Mouse (Mus musculus) forebrain, embryonic 11.5 days (tissue): Measurements from ENCODE around the gene Tmem262. TPM values are rescaled to one million over a fixed set of nuclear protein-coding genes. Genes with fewer than 3 reads are reported as not detected.

ENCODE experiments used
- ATAC-seq: fragments of 200-750 bp; cut with Nextera tagmentation; replicated peaks from 2 replicates; pipeline ENCODE4 v1.8.0; 2017; ENCODE audit warnings: moderate TSS enrichment; ENCODE audit not compliant: low FRiP score
- DNase-seq: peaks from one replicate; pipeline ENCODE4 v3.0.0-alpha.2; 2017; ENCODE audit warnings: low spot score
- H3K27ac ChIP-seq: fragments of 300-500 bp; sonication (generic); 2 replicates; pipeline ENCODE4 v1.5.1; 2014; ENCODE audit warnings: low read depth, low read length
- H3K27me3 ChIP-seq: fragments of 300-500 bp; sonication (generic); 2 replicates; pipeline ENCODE4 v1.6.1; 2014; ENCODE audit warnings: mild to moderate bottlenecking, low read length, mixed read lengths; ENCODE audit not compliant: control insufficient read depth, insufficient read depth
- H3K36me3 ChIP-seq: fragments of 300-500 bp; sonication (generic); 2 replicates; pipeline ENCODE4 v1.6.1; 2014; ENCODE audit warnings: mild to moderate bottlenecking, low read length, moderate library complexity, mixed read lengths; ENCODE audit not compliant: control insufficient read depth, insufficient read depth
- H3K4me1 ChIP-seq: fragments of 300-500 bp; sonication (generic); replicated peaks from 2 replicates; pipeline ENCODE4 v1.6.1; 2014; ENCODE audit warnings: low read length, mixed read lengths; ENCODE audit not compliant: control insufficient read depth, insufficient read depth
- H3K4me2 ChIP-seq: fragments of 300-500 bp; sonication (generic); 2 replicates; pipeline ENCODE4 v1.6.1; 2014; ENCODE audit warnings: low read depth, mild to moderate bottlenecking, low read length, moderate library complexity, mixed read lengths; ENCODE audit not compliant: severe bottlenecking
- H3K4me3 ChIP-seq: fragments of 300-500 bp; sonication (generic); 2 replicates; pipeline ENCODE4 v1.5.1; 2014; ENCODE audit warnings: low read depth, low read length
- H3K9ac ChIP-seq: fragments of 300-500 bp; sonication (generic); 2 replicates; pipeline ENCODE4 v1.6.1; 2014; ENCODE audit warnings: low read length
- H3K9me3 ChIP-seq: fragments of 300-500 bp; sonication (generic); 2 replicates; pipeline ENCODE4 v1.6.1; 2016; ENCODE audit warnings: low read length, mixed read lengths; ENCODE audit not compliant: control insufficient read depth
- WGBS: fragments of 180-500 bp; shearing (Covaris S2); extraction: QIAGEN DNeasy Blood & Tissue Kit; methylation state at CpG from one replicate; pipeline ENCODE4 v1.1.7; 2014; 5-methylcytosine and 5-hydroxymethylcytosine counted together
- polyA plus RNA-seq: library from polyadenylated mRNA; unstranded; fragments of >200 nt; fragmentation: Nextera tagmentation; extraction: Ambion mirVana; gene quantifications from 2 replicates; pipeline ENCODE4 v1.2.1, GENCODE M21; 2014

Tmem262 gene
- polyA plus RNA-seq, 1 experiment from 2014 or later = not detected

- Histone ChIP-seq H3K4me2 (peak overlapping the region; percentile 95), H3K27ac (peak overlapping the region; percentile 98), H3K9ac (peak overlapping the region; percentile 96), H3K9me3 (no peaks in the 10 kb centered on the region), H3K4me3 (peak overlapping the region; percentile 88), H3K36me3 (peaks cover 12% of the 10 kb centered on the region; the same call in 1 of the 2 replicates), H3K27me3 (no peaks in the 10 kb centered on the region), H3K4me1 (peaks cover 12% of the 10 kb centered on the region)
- DNase-seq (no peak), ATAC-seq (peak; percentile 49)
- 24% methylated on average over 20 of the region's 20 CpGs for WGBS
Observed at GRCm38 (mm10) chr19:6045366-6046293, 34.2 kb upstream of the Tmem262 start.

- H3K36me3 ChIP-seq = peaks cover 17% of the 10 kb centered on the region
- ATAC-seq (peak; percentile 92), DNase-seq (peak; percentile 94)
- peak within 1 kb of the TSS; percentile 95 for H3K4me2 ChIP-seq
- WGBS = under 1% methylated on average over 65 of the region's 65 CpGs
- H3K4me3 ChIP-seq = peak within 1 kb of the TSS; percentile 88
- peak within 1 kb of the TSS; percentile 96 for H3K9ac ChIP-seq
- H3K9me3 ChIP-seq = no peaks in the 10 kb centered on the region
- no peaks in the 10 kb centered on the region for H3K27me3 ChIP-seq
- peak within 1 kb of the TSS; percentile 98 for H3K27ac ChIP-seq
- peaks cover 12% of the 10 kb centered on the region for H3K4me1 ChIP-seq
Observed at GRCm38 (mm10) chr19:6046294-6047153, 33.3 kb upstream of the Tmem262 start, which contains the start of gene Syvn1. Gene Syvn1, plus strand, starts transcription at chr19:6046576.

GRCm38 (mm10) chr19:6047154-6047898 is 32.5 kb upstream of the Tmem262 start:
- Histone ChIP-seq H3K4me1 (peaks cover 12% of the 10 kb centered on the region), H3K4me3 (peak overlapping the region; percentile 88), H3K36me3 (peaks cover 18% of the 10 kb centered on the region), H3K4me2 (peak overlapping the region; percentile 95), H3K9ac (peak overlapping the region; percentile 96), H3K9me3 (no peaks in the 10 kb centered on the region), H3K27ac (peak overlapping the region; percentile 98), H3K27me3 (no peaks in the 10 kb centered on the region)
- WGBS = 3% methylated on average over 44 of the region's 44 CpGs
- ATAC-seq (peak; percentile 10), DNase-seq (no peak)

- H3K27ac ChIP-seq = no peak overlapping the region
Observed at GRCm38 (mm10) chr19:6047899-6048166, 32.0 kb upstream of the Tmem262 start.

GRCm38 (mm10) chr19:6048681-6049410 is 31.0 kb upstream of the Tmem262 start:
- Histone ChIP-seq H3K27me3 (no peaks in the 10 kb centered on the region), H3K36me3 (peaks cover 28% of the 10 kb centered on the region), H3K27ac (no peak overlapping the region), H3K4me2 (no peak overlapping the region), H3K4me3 (no peak overlapping the region), H3K4me1 (peaks cover 12% of the 10 kb centered on the region), H3K9me3 (no peaks in the 10 kb centered on the region), H3K9ac (no peak overlapping the region; the same call in 1 of the 2 replicates)
- ATAC-seq (no peak), DNase-seq (no peak)
- WGBS = 85% methylated on average over 11 of the region's 11 CpGs

More at GRCm38 (mm10) chr19:6047899-6048166, 32.0 kb upstream of the Tmem262 start:
- Histone ChIP-seq H3K36me3 (peaks cover 21% of the 10 kb centered on the region), H3K4me1 (peaks cover 12% of the 10 kb centered on the region), H3K9ac (peak overlapping the region; percentile 96), H3K27me3 (no peaks in the 10 kb centered on the region), H3K4me2 (peak overlapping the region; percentile 95), H3K9me3 (no peaks in the 10 kb centered on the region), H3K4me3 (peak overlapping the region; percentile 88)
- 89% methylated on average over 8 of the region's 8 CpGs for whole genome bisulfite sequencing
- DNase-seq = no peak
- ATAC-seq = no peak

- no peak overlapping the region for H3K9ac ChIP-seq
- peaks cover 34% of the 10 kb centered on the region for H3K36me3 ChIP-seq
- peaks cover 12% of the 10 kb centered on the region for H3K4me1 ChIP-seq
- DNase-seq (peak; percentile 43), ATAC-seq (no peak)
- H3K27me3 ChIP-seq = no peaks in the 10 kb centered on the region
- H3K9me3 ChIP-seq = no peaks in the 10 kb centered on the region
- no peak overlapping the region for H3K4me2 ChIP-seq
- H3K4me3 ChIP-seq = no peak overlapping the region
- 84% methylated on average over 7 of the region's 7 CpGs for WGBS
- no peak overlapping the region for H3K27ac ChIP-seq
Observed at GRCm38 (mm10) chr19:6052516-6052915, 27.3 kb upstream of the Tmem262 start.

GRCm38 (mm10) chr19:6054296-6054695 is 25.5 kb upstream of the Tmem262 start:
- ATAC-seq = no peak
- DNase-seq = no peak
- Histone ChIP-seq H3K9ac (no peak overlapping the region), H3K27ac (no peak overlapping the region), H3K4me2 (no peak overlapping the region), H3K27me3 (no peaks in the 10 kb centered on the region), H3K9me3 (no peaks in the 10 kb centered on the region), H3K4me3 (no peak overlapping the region), H3K4me1 (peaks cover 12% of the 10 kb centered on the region), H3K36me3 (peaks cover 35% of the 10 kb centered on the region)
- WGBS = 88% methylated on average over 5 of the region's 5 CpGs
